Mouse (Mus musculus): ENCODE measurements around the gene Kat2b. TPM values are rescaled to one million over a fixed set of nuclear protein-coding genes. Genes with fewer than 3 reads are reported as not detected.

Gene Kat2b
- total and polyA plus RNA-seq, 3 experiments: 6.2 to 7.4 TPM; not detected in 1

DNA sequence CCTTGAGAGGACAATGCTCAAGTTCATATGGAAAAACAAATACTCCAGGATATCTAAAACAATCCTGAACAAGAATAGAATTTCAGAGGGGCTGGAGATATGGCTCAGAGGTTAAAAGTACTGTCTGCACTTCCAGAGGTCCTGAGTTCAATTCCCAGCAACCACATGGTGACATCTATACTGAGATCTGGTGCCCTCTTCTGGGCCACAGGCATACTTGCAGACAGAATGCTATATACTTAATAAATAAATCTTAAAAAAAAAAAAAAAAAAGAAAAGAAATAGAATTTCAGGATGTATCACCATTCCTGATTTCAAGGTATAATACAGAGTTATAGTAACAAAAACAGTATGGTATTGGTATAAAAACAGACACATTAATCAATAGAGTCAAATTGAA, 47.3 kb upstream of the Kat2b start:
- no peak overlapping the region for H3K4me3 ChIP-seq (ENCODE audit: control insufficient read depth in 1 of 2, insufficient read depth in 1 of 2, low read depth in 2 of 2, low read length in 2 of 2)
- TF ChIP-seq HCFC1 (IDR thresholded peaks at IDR 0.05; ENCODE audit: low read depth, low read length) (no peak), CHD1 (IDR thresholded peaks at IDR 0.05; ENCODE audit: low read depth, low read length) (no peak), ZMIZ1 (IDR thresholded peaks at IDR 0.05; ENCODE audit: low read depth, low read length) (no peak), RAD21 (IDR thresholded peaks at IDR 0.05; ENCODE audit: low read depth, low read length) (peak; percentile 31), POLR2AphosphoS5 (IDR thresholded peaks at IDR 0.05; ENCODE audit: borderline replicate concordance, low read depth, low read length) (no peak), ZNF384 (IDR thresholded peaks at IDR 0.05; ENCODE audit: low read depth, low read length) (peak; percentile 71), SMC3 (IDR thresholded peaks at IDR 0.05; ENCODE audit: low read depth, low read length) (peak; percentile 22; the same call in 1 of the 2 replicates), KAT2A (conservative IDR thresholded peaks at IDR 0.05; ENCODE audit: low read depth, low read length) (no peak), CTCF (IDR thresholded peaks at IDR 0.05 in 2 of 3, conservative IDR thresholded peaks at IDR 0.05 in 1 of 3; ENCODE audit: control insufficient read depth in 1 of 3, insufficient read depth in 1 of 3, low read depth in 2 of 3, low read length in 3 of 3, poor library complexity in 1 of 3, severe bottlenecking in 1 of 3) (peak; percentile 9 to 38 (median 31); a peak in 3 of 6 replicates), MXI1 (IDR thresholded peaks at IDR 0.05; ENCODE audit: low read depth, low read length) (no peak), TBP (IDR thresholded peaks at IDR 0.05; ENCODE audit: low read depth, low read length) (no peak), E2F4 (IDR thresholded peaks at IDR 0.05; ENCODE audit: borderline replicate concordance, low read depth, low read length) (no peak), TAL1 (IDR thresholded peaks at IDR 0.05; ENCODE audit: low read length) (no peak), POLR2A (IDR thresholded peaks at IDR 0.05; ENCODE audit: control insufficient read depth in 1 of 2, insufficient read depth in 1 of 2, low read depth in 1 of 2, low read length in 2 of 2, poor library complexity in 1 of 2) (no peak), JUND (IDR thresholded peaks at IDR 0.05; ENCODE audit: low read depth, low read length) (no peak), MYB (IDR thresholded peaks at IDR 0.05; ENCODE audit: low read depth, low read length) (no peak), CHD2 (IDR thresholded peaks at IDR 0.05; ENCODE audit: low read length) (no peak), MEF2A (IDR thresholded peaks at IDR 0.05; ENCODE audit: extremely low read depth, insufficient replicate concordance, low read depth, low read length, poor library complexity, severe bottlenecking) (no peak), USF2 (IDR thresholded peaks at IDR 0.05; ENCODE audit: borderline replicate concordance in 1 of 2, insufficient read depth in 1 of 2, low read depth in 1 of 2, low read length in 2 of 2) (no peak)

DNA sequence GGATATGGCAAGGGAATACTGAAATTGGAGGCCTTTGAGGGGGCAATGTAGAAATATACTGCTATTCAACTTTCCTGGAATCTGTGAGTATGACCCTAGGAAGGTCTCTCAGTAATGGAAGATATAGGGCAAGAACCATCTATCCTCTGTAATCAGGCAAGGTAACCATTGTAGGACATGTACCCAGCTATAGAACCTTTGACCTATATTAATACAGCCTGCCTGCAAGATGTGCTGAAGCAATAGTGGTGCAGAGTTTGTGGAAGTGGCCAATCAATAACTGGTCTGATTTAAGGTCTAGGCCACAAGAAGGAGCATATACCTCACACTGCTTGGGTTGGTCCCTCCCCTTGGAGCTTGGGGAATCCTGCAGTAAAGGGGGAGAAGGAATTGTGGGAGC, 46.2 kb upstream of the Kat2b start:
- Histone ChIP-seq H3K36me3 (ENCODE audit: control insufficient read depth in 1 of 2, insufficient read depth in 2 of 2, low read length in 2 of 2) (no peaks in the 10 kb centered on the region), H3K27ac (ENCODE audit: control insufficient read depth, low read depth, low read length) (no peak overlapping the region)
- no peak for DNase-seq (ENCODE audit: low read depth, low spot score)

More for the DNA sequence above, 47.3 kb upstream of the Kat2b start:
- no peaks in the 10 kb centered on the region for H3K4me1 ChIP-seq (ENCODE audit: control insufficient read depth in 1 of 2, insufficient read depth in 2 of 2, low read length in 2 of 2)
- H3K9me3 ChIP-seq (replicated peaks; ENCODE audit: insufficient read depth, low read length): no peaks in the 10 kb centered on the region
- DNase-seq (ENCODE audit: low read depth, low spot score): peak; percentile 41
- no peaks in the 10 kb centered on the region for H3K27me3 ChIP-seq (ENCODE audit: control insufficient read depth in 1 of 2, insufficient read depth in 2 of 2, low read length in 2 of 2)
- H3K79me2 ChIP-seq (ENCODE audit: control insufficient read depth, insufficient read depth, low read length, poor library complexity): no peaks in the 10 kb centered on the region
- H3K36me3 ChIP-seq (ENCODE audit: control insufficient read depth in 1 of 2, insufficient read depth in 2 of 2, low read length in 2 of 2): no peaks in the 10 kb centered on the region
- H3K9ac ChIP-seq (ENCODE audit: control insufficient read depth, low read depth, low read length, poor library complexity, severe bottlenecking): no peak overlapping the region
- no peak overlapping the region for H3K27ac ChIP-seq (ENCODE audit: control insufficient read depth, low read depth, low read length)

More for the DNA sequence above, 46.2 kb upstream of the Kat2b start:
- H3K4me3 ChIP-seq (ENCODE audit: control insufficient read depth in 1 of 2, insufficient read depth in 1 of 2, low read depth in 2 of 2, low read length in 2 of 2): no peak overlapping the region
- no peaks in the 10 kb centered on the region for H3K27me3 ChIP-seq (ENCODE audit: control insufficient read depth in 1 of 2, insufficient read depth in 2 of 2, low read length in 2 of 2)
- TF ChIP-seq E2F4 (IDR thresholded peaks at IDR 0.05; ENCODE audit: borderline replicate concordance, low read depth, low read length) (no peak), RAD21 (IDR thresholded peaks at IDR 0.05; ENCODE audit: low read depth, low read length) (no peak), GATA1 (IDR thresholded peaks at IDR 0.05; ENCODE audit: low read depth, low read length) (no peak), ELF1 (IDR thresholded peaks at IDR 0.05; ENCODE audit: low read depth, low read length) (no peak), CTCF (IDR thresholded peaks at IDR 0.05 in 2 of 3, conservative IDR thresholded peaks at IDR 0.05 in 1 of 3; ENCODE audit: control insufficient read depth in 1 of 3, insufficient read depth in 1 of 3, low read depth in 2 of 3, low read length in 3 of 3, poor library complexity in 1 of 3, severe bottlenecking in 1 of 3) (no peak), KAT2A (conservative IDR thresholded peaks at IDR 0.05; ENCODE audit: low read depth, low read length) (no peak), TBP (IDR thresholded peaks at IDR 0.05; ENCODE audit: low read depth, low read length) (no peak)
- H3K4me1 ChIP-seq (ENCODE audit: control insufficient read depth in 1 of 2, insufficient read depth in 2 of 2, low read length in 2 of 2): no peaks in the 10 kb centered on the region
- H3K9ac ChIP-seq (ENCODE audit: control insufficient read depth, low read depth, low read length, poor library complexity, severe bottlenecking): no peak overlapping the region
- H3K9me3 ChIP-seq (replicated peaks; ENCODE audit: insufficient read depth, low read length): no peaks in the 10 kb centered on the region
- H3K79me2 ChIP-seq (ENCODE audit: control insufficient read depth, insufficient read depth, low read length, poor library complexity): no peaks in the 10 kb centered on the region

Data from MEL (cell line).